Mouse (Mus musculus) layer of hippocampus, postnatal 14 days (tissue): ENCODE measurements around the gene 9330159F19Rik. TPM values are rescaled to one million over a fixed set of nuclear protein-coding genes. Genes with fewer than 3 reads are reported as not detected.

Experiments used
- DNase-seq, 2 experiments: peaks; one replicate each; pipeline ENCODE4 v3.0.0; 2021 to 2022; ENCODE audit warnings: low spot score in 2 of 2, mixed read lengths in 1 of 2
- long read RNA-seq, 2 experiments: library from polyadenylated mRNA; stranded (forward); transcript quantifications; one replicate each; pipeline ENCODE4 v2.0.0; 2021
- total RNA-seq, 2 experiments: library from RNA; stranded (reverse); gene quantifications; 2 replicates each; pipeline ENCODE4 v1.2.3; 2021

Gene 9330159F19Rik
- total RNA-seq: 10 to 100 TPM; 82.5 to 83.3 TPM
- long read RNA-seq, experiment 1, partial matches to known transcripts: 2 of 2 reads
- long read RNA-seq, experiment 1, other reads (novel, unspliced or antisense): 0 of 2 reads
- long read RNA-seq, experiment 2, partial matches to known transcripts: 1 of 2 reads
- long read RNA-seq, experiment 2, other reads (novel, unspliced or antisense): 1 of 2 reads

- peak; percentile 28 to 71 for DNase-seq
Observed at GRCm38 (mm10) chr10:29211453-29211852, at the start of gene 9330159F19Rik. Gene 9330159F19Rik (plus strand): TSS chr10:29211606.

DNA sequence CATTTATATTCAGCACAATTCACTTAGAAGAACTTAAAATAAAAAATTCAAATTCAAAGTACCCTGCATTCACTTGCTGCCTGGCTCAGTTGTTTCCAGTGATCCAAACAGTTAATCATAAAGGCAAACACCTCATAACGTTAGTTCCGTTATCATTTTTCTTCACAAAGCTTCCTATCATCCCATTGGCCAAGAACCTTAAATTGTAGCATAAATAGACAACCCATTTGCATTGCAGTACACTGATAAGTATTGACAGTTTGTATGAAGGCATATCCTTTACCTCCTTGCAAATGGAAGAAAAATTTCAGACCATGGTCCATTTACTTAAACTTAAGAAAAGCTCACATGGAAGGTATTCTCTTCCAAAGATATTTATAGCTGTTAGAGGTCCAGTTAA, 49.7 kb upstream of the 9330159F19Rik start:
- no peak for DNase-seq

GRCm38 (mm10) chr10:29173778-29174177, 37.6 kb upstream of the 9330159F19Rik start:
- no peak for DNase-seq

DNA sequence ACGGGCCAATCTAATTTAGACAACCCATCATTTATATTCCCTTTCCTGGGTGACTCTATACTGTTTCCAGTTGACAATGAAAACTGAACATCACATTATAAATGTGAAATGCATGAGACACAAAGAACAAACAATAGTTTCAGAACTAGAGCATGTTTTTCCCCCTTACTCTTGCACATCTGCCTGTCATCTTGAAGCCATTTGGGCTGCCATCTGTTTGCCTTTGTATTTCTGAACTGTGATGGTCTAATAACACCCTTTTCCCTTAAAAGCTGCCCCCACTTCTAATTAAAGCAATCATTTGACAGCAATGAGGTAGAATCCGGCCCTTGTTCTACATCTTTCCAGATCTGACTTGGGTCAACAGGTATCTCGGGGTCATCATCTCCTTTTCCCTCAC, 35.8 kb upstream of the 9330159F19Rik start:
- DNase-seq: peak in 1 of 2 experiments; percentile 42

- peak in 1 of 2 experiments; percentile 34 for DNase-seq
Observed at GRCm38 (mm10) chr10:29176881-29177280, 34.5 kb upstream of the 9330159F19Rik start.

- no peak for DNase-seq
Observed at GRCm38 (mm10) chr10:29178003-29178402, 33.4 kb upstream of the 9330159F19Rik start.

GRCm38 (mm10) chr10:29180210-29180609, 31.2 kb upstream of the 9330159F19Rik start:
- DNase-seq: no peak

DNA sequence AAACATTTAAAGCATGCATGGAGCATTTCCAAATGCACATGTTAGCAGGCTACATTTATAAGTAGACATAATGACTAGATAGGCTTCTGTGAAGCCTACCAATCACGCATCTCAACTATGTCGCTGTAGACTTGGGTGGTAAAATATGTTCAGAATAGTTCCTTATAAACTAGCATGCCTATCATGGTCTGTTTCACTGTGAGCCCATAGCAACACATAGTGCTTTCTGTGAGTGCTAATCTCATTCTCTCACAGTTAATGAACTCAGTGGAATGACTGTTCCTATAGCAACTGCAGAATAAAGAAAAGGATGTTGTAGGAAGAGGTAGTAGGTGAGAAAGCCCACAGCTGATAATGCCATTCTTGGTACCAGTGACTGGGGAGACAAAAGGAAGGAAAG, 30.4 kb upstream of the 9330159F19Rik start:
- no peak for DNase-seq

GRCm38 (mm10) chr10:29193769-29194168, 17.6 kb upstream of the 9330159F19Rik start:
- DNase-seq: no peak

GRCm38 (mm10) chr10:29196811-29197210, 14.6 kb upstream of the 9330159F19Rik start:
- DNase-seq: no peak

DNA sequence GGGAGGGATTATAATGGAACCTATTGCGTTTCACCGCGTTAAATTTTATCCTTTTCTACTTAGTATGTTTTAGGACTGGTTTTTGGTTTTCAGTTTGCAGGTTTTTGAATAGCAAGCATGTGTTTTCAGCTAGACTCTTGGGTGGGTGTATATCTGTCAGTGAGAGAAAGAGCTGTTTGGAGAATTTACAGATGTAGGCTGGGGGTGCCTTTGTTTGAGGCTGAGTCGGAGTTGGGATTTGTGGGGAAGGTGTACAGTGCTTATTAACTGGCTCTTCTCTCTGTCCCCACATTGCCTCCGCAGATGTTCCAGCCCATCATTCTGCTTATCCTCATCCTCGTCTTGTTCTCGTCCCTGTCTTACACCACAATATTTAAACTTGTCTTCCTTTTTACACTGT, 12.8 kb upstream of the 9330159F19Rik start, which contains the start of gene Gm49353:
Gene Gm49353 (plus strand): TSS at position 313 of the 400 bp plus-strand sequence.
- no peak for DNase-seq

- no peak for DNase-seq
Observed at GRCm38 (mm10) chr10:29199835-29200234, 11.6 kb upstream of the 9330159F19Rik start.

DNA sequence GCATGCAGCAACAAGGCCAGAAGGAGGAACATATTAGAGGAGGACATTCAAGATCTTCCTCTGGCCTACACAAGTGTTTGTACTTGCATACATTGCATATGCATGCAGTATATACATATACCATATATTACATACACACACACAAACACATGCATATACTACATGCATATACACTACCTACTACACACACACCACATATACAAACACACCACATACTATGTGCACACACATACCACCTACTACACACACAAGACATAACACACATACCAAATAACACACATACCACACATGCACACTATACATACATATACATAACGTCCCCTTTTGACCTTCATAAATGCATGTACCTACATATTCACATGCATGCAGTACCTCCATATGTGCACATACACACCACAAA, 10.8 kb upstream of the 9330159F19Rik start:
- DNase-seq: no peak

GRCm38 (mm10) chr10:29206730-29207129, 4.7 kb upstream of the 9330159F19Rik start:
- DNase-seq: peak in 1 of 2 experiments; percentile 64

- DNase-seq: no peak
Observed at GRCm38 (mm10) chr10:29208735-29209134, 2.7 kb upstream of the 9330159F19Rik start.

- peak in 1 of 2 experiments; percentile 70 for DNase-seq
Observed at GRCm38 (mm10) chr10:29213534-29214100, 2.2 kb downstream of the 9330159F19Rik start.

GRCm38 (mm10) chr10:29216957-29217356, 5.6 kb downstream of the 9330159F19Rik start:
- DNase-seq: no peak

- DNase-seq: no peak
Observed at GRCm38 (mm10) chr10:29217451-29217850, 6.0 kb downstream of the 9330159F19Rik start.

- DNase-seq: no peak
Observed at GRCm38 (mm10) chr10:29225329-29225728, 13.9 kb downstream of the 9330159F19Rik start.

DNA sequence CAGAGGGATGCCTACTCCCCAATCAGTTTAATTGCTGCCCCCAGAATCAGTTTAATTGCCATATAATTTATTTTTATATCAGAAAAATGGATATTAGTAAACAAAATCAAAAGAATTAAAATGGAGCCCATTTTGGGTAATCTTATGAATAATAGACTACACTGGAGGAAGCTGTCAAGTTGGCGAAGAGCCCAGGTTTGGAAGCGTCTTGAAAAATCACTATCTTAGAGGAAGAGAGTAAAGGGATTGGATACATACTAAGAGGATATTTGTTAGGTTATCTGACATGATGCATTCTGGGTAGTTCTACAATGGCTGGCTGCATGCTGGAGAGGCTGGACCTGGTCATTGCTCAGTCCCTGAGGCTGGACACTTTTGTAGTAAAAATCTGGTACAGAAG, 19.8 kb downstream of the 9330159F19Rik start:
- no peak for DNase-seq
